Mouse (Mus musculus) liver, adult 2 months (tissue): ENCODE measurements around the gene Pip4k2b.

ENCODE experiments used
- CTCF ChIP-seq: fragments of 200-500 bp; IDR thresholded peaks from 2 replicates; pipeline ENCODE4 v1.5.1; 2011; ENCODE audit warnings: low read depth, low read length, control low read depth
- POLR2A ChIP-seq: fragments of 200-500 bp; IDR thresholded peaks from 2 replicates; pipeline ENCODE4 v1.6.1; 2011; ENCODE audit warnings: low read length, control low read depth; ENCODE audit not compliant: insufficient read depth; ENCODE audit errors: extremely low read depth

- no peak for TF ChIP-seq CTCF
- no peak for TF ChIP-seq POLR2A
Observed at GRCm38 (mm10) chr11:97697199-97697890, 47.2 kb downstream of the Pip4k2b start.
